ENCODE assay signal across 28 mouse cellular contexts in the genomic region with DNA sequence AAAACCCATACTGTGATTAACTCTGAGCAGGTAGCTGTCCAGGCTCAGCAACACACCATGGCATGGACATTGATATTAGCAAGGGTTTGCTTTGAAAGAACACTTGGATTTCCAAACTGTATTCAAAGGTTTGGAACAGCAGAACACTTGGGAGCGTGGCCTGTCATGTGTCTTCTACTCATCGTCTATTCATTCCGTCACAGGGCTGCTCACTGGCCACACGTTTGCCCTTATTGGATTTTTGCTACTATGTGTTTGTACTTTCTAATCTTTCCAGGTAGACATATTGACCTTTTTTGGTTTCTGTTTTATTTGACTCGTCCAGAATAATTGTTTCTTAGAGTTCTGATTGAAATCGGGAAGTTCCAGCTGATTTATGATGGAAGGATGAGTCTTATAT. TPM values are rescaled to one million over a fixed set of nuclear protein-coding genes. Genes with fewer than 3 reads are reported as not detected.
"Had no signal": no experiment of that assay in that cellular context is flagged by ENCODE, and none has a peak within 500 bp of the region (broad histone marks: within the 10 kb centered on the region; RNA-seq: fewer than 3 reads in every experiment).

No protein-coding gene starts in this region.

- H3K4me1 ChIP-seq: embryonic facial prominence, embryonic 10.5 days; embryonic facial prominence, embryonic 12.5 days; embryonic facial prominence, embryonic 13.5 days; embryonic facial prominence, embryonic 15.5 days; forebrain, embryonic 10.5 days; forebrain, embryonic 12.5 days; forebrain, embryonic 13.5 days; forebrain, embryonic 15.5 days had no signal

- H3K27ac ChIP-seq: embryonic facial prominence, embryonic 10.5 days; embryonic facial prominence, embryonic 12.5 days; embryonic facial prominence, embryonic 13.5 days; embryonic facial prominence, embryonic 15.5 days; forebrain, embryonic 10.5 days; forebrain, embryonic 12.5 days; forebrain, embryonic 13.5 days; forebrain, embryonic 15.5 days; gastrocnemius, adult 2 months had no signal

- H3K9me3 ChIP-seq: embryonic facial prominence, embryonic 10.5 days; embryonic facial prominence, embryonic 12.5 days; embryonic facial prominence, embryonic 13.5 days; embryonic facial prominence, embryonic 15.5 days; forebrain, embryonic 10.5 days; forebrain, embryonic 12.5 days; forebrain, embryonic 13.5 days; forebrain, embryonic 15.5 days had no signal

- H3K4me3 ChIP-seq: embryonic facial prominence, embryonic 10.5 days; embryonic facial prominence, embryonic 12.5 days; embryonic facial prominence, embryonic 13.5 days; embryonic facial prominence, embryonic 15.5 days; erythroblast, embryonic 14.5 days; forebrain, embryonic 10.5 days; forebrain, embryonic 12.5 days; forebrain, embryonic 13.5 days; forebrain, embryonic 15.5 days; gastrocnemius, adult 2 months had no signal

- H3K4me2 ChIP-seq: embryonic facial prominence, embryonic 12.5 days; embryonic facial prominence, embryonic 13.5 days; embryonic facial prominence, embryonic 15.5 days; forebrain, embryonic 12.5 days; forebrain, embryonic 13.5 days; forebrain, embryonic 15.5 days had no signal

- H3K27me3 ChIP-seq: embryonic facial prominence, embryonic 12.5 days; embryonic facial prominence, embryonic 13.5 days; embryonic facial prominence, embryonic 15.5 days; forebrain, embryonic 12.5 days; forebrain, embryonic 13.5 days; forebrain, embryonic 15.5 days had no signal

- ATAC-seq: forebrain, embryonic 13.5 days; forebrain, embryonic 14.5 days; forebrain, embryonic 15.5 days; forebrain, embryonic 16.5 days; forebrain, postnatal 0 days had no signal

- H3K36me3 ChIP-seq: forebrain, embryonic 15.5 days had no signal

- H3K9ac ChIP-seq: embryonic facial prominence, embryonic 12.5 days; embryonic facial prominence, embryonic 13.5 days; embryonic facial prominence, embryonic 15.5 days; forebrain, embryonic 12.5 days; forebrain, embryonic 13.5 days; forebrain, embryonic 15.5 days; forebrain, postnatal 0 days had no signal

- DNase-seq: cerebellum, adult 2 months; cerebellum, adult 8-10 months; cerebellum, adult 9-10 months; cerebellum, adult 9-11 months; cerebellum, postnatal 10 days; cerebellum, postnatal 14 days; cerebellum, postnatal 25 days; cerebellum, postnatal 36 days; embryo, embryonic 11 days; forebrain, postnatal 0 days; gastrocnemius, adult 2 months; gastrocnemius, postnatal 10 days; gastrocnemius, postnatal 14 days; gastrocnemius, postnatal 25 days; gastrocnemius, postnatal 36 days; heart, adult 11 months; heart, adult 18-20 months had no signal

RNA-seq across cellular contexts. Expression of gene Epm2a, which starts 44.8 kb away (rescaled TPM):
- polyA plus RNA-seq: erythroblast, embryonic 14.5 days had no signal
